Mouse (Mus musculus) macrophage (primary cell): Measurements from ENCODE around the gene 9530077C05Rik. TPM values are rescaled to one million over a fixed set of nuclear protein-coding genes. Genes with fewer than 3 reads are reported as not detected.

Experiments
- H3K27ac ChIP-seq: fragments of 350-480 bp; formaldehyde crosslinking; 2 replicates; pipeline ENCODE4 v1.9.0; 2021
- H3K36me3 ChIP-seq: fragments of 350-480 bp; formaldehyde crosslinking; 2 replicates; pipeline ENCODE4 v1.9.0; 2021; ENCODE audit errors: inconsistent target
- H3K4me3 ChIP-seq: fragments of 350-480 bp; formaldehyde crosslinking; 2 replicates; pipeline ENCODE4 v1.9.0; 2021; ENCODE audit errors: inconsistent target
- H3K79me2 ChIP-seq: fragments of 350-480 bp; formaldehyde crosslinking; 2 replicates; pipeline ENCODE4 v1.9.0; 2021; ENCODE audit errors: inconsistent target
- WGBS: methylation state at CpG from one replicate; pipeline ENCODE4 v1.1.7; 2026; ENCODE audit warnings: inconsistent platforms; ENCODE audit not compliant: missing documents; 5-methylcytosine and 5-hydroxymethylcytosine counted together
- polyA plus RNA-seq: library from polyadenylated mRNA; stranded (reverse); fragments of 250-400 nt; gene quantifications from 3 replicates; pipeline ENCODE4 v1.2.4, GENCODE M21; 2018; ENCODE audit warnings: inconsistent platforms
- total RNA-seq, 78 experiments: library from RNA; depleted of rRNA; stranded (reverse); fragments of 250-400 nt; gene quantifications; 1 replicate in 9 of 78; 2 replicates in 24 of 78; 3 replicates in 43 of 78; 4 replicates in 2 of 78; pipeline ENCODE4 v1.2.4; 2018; ENCODE audit warnings: inconsistent platforms in 56 of 78

Gene 9530077C05Rik
- under 1 TPM in 2 of 26 experiments, not detected in 24; 0.16 to 0.45 TPM for total RNA-seq (2018; cell fraction: chromatin; rRNA removed)
- not detected for total RNA-seq (2018; cell fraction: cytosol; rRNA removed)
- under 1 TPM in 2 of 26 experiments, not detected in 24; 0.20 to 0.30 TPM for total RNA-seq (2018; cell fraction: nucleus; rRNA removed)
- polyA plus RNA-seq = 0.04 TPM in 1 of 3 replicates, not detected in the others

DNA sequence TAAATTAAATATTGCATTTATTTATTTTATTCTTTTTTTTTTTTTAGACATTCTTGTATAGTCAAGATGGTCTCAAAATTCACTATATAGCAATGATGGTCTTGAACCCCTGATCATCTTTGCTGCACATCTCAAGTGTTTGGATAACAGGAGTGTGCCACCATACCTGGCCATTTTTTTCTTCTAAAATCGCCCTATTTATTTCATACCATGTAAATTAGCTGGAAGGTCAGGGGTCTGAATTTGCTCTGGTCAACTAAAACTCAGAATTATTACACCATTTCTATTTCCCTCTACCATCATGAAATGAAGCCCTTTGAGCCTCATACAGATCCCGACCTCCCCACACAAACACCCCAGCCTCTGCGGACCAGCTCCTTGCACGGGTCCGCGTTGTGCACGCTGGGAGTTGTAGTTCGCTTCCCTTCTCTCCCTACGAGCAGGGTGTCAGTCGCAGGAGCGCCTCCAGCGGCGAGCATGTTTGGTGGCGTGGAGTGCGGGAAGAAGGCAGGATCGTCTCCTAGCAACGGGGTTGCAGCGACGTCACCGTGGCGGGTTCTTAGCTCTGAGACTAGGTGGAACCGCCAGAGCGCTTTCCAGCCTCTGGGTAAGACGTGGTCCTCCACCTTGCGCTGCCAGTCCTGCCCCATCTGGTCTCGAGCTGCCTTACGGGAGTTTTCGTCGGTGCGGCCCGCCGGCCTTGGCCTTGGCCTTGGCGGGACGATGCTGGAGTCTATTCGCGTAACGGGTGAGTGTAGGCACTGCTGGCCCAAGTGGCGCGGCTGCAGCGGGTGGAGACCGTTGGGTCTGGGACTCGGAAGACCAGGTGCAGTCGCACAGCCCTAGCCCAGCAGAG, at the start of gene 9530077C05Rik:
Gene 9530077C05Rik, plus strand, starts transcription at position 512 of the 856 bp plus-strand sequence.
- whole genome bisulfite sequencing = 2% methylated on average over 43 of the region's 43 CpGs
- H3K27ac ChIP-seq = no peak within 1 kb of the TSS
- no peaks in the 10 kb centered on the region for H3K79me2 ChIP-seq
- H3K36me3 ChIP-seq = no peaks in the 10 kb centered on the region
- H3K4me3 ChIP-seq = peak within 1 kb of the TSS; percentile 24

DNA sequence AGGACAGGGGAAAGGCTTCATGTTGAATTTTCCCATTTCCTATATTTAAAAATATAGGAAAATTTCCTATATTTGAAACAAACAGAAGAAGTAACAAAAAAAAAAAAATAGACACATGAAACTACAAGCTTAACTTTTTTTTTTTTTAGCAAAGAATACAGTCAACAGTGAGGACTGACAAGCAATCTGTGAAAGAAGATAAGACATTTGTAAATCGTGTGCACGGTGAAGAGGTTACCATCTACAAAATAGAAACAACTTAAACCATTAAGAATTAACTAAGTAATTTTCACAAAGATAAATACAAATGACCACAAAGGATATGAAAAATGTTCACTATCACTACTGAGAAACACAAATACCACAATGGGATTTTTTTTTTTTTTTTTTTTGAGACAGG, 45.1 kb upstream of the 9530077C05Rik start:
- no peak overlapping the region for H3K27ac ChIP-seq
- WGBS = 96% methylated on average over 2 of the region's 2 CpGs
- H3K36me3 ChIP-seq = no peaks in the 10 kb centered on the region

DNA sequence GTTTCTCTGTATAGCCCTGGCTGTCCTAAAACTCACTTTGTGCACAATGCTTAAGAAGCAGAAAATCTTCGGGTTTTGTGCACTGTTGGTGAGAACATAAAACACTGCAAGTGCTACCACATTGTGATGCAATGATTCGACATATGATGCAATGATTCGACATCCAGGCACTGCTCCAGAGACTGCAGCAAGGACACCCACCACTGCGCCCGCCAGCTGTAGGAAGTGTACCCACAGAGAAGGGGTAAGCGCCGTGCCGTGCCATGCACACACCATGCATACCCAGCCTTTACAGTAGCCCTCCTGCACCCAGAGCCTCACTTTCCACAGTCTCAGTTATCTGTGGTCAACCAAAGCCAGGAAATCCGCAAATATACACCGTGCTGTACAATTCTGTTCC, 44.7 kb upstream of the 9530077C05Rik start:
- H3K27ac ChIP-seq = peak overlapping the region; percentile 41

More for the DNA sequence above, 45.1 kb upstream of the 9530077C05Rik start:
- Histone ChIP-seq H3K79me2 (no peaks in the 10 kb centered on the region), H3K4me3 (no peak overlapping the region)

DNA sequence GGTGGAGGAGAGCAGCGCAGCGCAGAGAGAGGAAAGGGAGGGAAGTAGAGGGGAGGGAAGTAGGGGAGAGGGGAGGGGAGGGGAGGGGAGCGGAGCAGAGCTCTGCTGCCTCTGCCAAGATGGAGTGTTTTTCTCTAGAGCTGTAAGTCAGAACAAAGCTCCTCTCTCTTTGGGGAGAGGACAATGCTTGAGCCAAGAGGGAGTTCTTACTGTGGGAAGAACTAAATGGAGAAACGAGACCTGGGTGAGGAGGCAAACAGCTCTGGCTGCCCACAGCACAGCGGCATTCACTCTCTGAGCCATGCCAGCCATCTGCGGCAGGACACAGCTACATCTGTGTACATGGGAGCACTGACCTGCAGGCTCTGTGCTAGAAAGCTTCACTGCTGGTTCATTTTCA, 43.3 kb upstream of the 9530077C05Rik start:
- peak overlapping the region; percentile 41 for H3K27ac ChIP-seq
- no peak overlapping the region for H3K4me3 ChIP-seq
- H3K36me3 ChIP-seq = no peaks in the 10 kb centered on the region
- 69% methylated on average over 5 of the region's 6 CpGs for WGBS
- H3K79me2 ChIP-seq = no peaks in the 10 kb centered on the region

More for the DNA sequence above, 44.7 kb upstream of the 9530077C05Rik start:
- WGBS = 33% methylated on average over 8 of the region's 10 CpGs
- no peaks in the 10 kb centered on the region for H3K79me2 ChIP-seq
- no peaks in the 10 kb centered on the region for H3K36me3 ChIP-seq
- H3K4me3 ChIP-seq = no peak overlapping the region

DNA sequence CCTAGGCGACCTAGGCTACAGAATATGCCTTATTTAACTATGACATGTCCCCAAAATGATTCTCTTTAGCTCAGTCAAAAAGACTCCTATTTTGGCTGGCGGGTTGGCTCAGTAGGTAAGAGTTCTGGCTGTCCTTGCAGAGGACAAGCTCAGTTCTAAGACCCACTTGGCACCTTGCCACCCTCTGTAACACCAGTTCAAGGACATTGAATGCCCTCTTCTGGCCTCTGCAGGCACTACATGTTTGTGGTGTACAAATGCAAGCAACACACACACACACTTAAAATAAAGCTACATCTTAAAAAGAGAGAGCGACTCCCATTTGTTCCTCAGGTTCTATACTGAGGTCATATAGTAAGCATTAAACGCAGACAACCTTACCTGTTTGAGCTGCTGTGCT, 38.6 kb upstream of the 9530077C05Rik start:
- Histone ChIP-seq H3K79me2 (peaks cover 5% of the 10 kb centered on the region; the same call in 1 of the 2 replicates), H3K4me3 (no peak overlapping the region), H3K36me3 (no peaks in the 10 kb centered on the region), H3K27ac (no peak overlapping the region)
- WGBS = 94% methylated on average over 4 of the region's 4 CpGs

DNA sequence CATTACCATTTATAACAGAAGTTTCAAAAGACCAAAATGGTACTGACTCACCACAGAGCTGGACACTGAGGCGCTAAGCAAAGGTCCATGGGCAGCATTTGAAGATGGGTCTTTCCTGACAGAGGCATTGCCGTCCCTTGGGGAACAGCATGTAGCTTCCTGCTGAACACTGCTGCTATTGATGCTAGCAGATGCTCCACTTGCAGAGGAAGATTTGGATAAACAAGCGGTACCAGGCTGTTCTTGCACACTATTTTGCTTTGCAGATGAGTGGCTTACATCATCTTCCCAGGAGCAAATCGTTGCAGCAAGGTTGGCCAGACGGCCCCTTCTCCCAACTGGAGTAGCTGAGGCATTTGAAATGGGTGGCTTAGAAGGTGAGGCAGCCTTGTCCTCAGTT, 35.2 kb upstream of the 9530077C05Rik start:
- Histone ChIP-seq H3K27ac (no peak overlapping the region), H3K79me2 (peaks cover 26% of the 10 kb centered on the region), H3K36me3 (no peaks in the 10 kb centered on the region), H3K4me3 (no peak overlapping the region)
- 96% methylated on average over 5 of the region's 5 CpGs for WGBS

DNA sequence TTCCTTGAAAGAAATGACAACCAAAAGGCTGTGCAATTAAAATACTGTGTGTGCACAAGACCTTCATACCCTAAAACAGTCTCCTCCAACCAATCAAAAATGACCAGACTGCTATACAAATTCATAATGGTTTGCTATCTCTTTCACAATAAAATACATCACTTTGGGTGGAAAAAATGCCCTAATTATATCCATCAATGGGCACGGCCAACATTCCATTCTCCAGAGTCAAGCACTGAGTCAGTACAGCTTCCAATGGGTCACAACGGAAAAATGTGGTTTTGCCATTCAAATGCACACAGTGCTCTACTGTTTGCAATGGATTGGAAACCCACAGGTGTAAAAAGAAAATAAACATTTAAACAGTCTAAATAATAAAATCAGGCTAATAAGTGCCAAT, 25.4 kb upstream of the 9530077C05Rik start:
- WGBS = 81% methylated on average over 2 of the region's 2 CpGs
- H3K4me3 ChIP-seq = no peak overlapping the region
- no peaks in the 10 kb centered on the region for H3K36me3 ChIP-seq
- H3K27ac ChIP-seq = no peak overlapping the region
- H3K79me2 ChIP-seq = peaks cover 77% of the 10 kb centered on the region

DNA sequence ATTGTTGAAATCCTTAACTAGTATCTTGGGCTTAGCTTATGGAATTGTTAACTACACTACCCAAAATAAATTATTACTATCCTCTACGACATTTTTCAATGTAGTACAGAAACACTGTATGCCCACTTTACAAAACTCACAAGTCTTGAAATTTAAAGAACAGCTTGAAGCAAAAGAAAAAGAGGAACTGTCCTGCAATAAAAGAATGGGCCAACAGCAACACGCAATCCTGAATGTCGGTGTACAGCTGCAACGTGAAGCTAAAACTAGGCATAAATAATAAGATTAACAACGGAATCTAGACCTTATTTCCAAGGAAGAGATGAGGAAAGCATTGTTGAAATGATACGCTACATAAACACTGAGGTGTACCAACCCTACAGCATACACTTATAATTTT, 23.4 kb upstream of the 9530077C05Rik start:
- WGBS = under 1% methylated on average over 6 of the region's 6 CpGs
- peak overlapping the region; percentile 63 for H3K27ac ChIP-seq

DNA sequence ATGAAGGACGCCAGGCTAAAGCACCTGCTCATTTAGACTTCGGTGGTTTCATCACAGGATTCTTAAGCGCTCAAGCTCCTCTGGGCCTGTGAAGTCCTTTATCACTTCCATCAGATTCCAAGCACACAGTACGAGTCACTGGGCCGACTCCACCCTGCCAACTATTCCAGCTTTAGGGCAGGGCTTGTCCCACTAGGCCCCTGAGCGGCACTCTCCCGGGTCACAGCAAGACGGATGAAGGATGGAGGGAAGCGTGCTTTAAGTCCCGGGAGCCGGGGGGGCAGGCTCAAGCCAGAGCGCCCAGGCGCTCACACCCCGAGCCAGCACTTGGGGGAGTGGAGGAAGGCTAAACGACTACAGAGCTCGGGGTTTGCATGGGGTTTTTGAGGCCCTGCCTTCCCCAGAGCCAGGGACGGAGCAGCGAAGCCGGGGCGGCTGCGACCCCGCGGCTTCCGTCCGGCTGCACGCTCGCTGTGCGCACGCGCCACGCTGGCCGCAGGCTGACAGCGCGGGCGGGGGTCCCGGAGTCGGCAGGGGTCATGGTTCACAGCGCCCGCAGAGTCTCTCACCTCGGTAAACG, 22.8 kb upstream of the 9530077C05Rik start:
- WGBS = 0% methylated on average over 40 of the region's 41 CpGs
- Histone ChIP-seq H3K36me3 (no peaks in the 10 kb centered on the region), H3K27ac (peak overlapping the region; percentile 63), H3K79me2 (peaks cover 51% of the 10 kb centered on the region), H3K4me3 (peak overlapping the region; percentile 72)

More for the DNA sequence above, 23.4 kb upstream of the 9530077C05Rik start:
- Histone ChIP-seq H3K79me2 (peaks cover 57% of the 10 kb centered on the region), H3K36me3 (no peaks in the 10 kb centered on the region), H3K4me3 (peak overlapping the region; percentile 72)

DNA sequence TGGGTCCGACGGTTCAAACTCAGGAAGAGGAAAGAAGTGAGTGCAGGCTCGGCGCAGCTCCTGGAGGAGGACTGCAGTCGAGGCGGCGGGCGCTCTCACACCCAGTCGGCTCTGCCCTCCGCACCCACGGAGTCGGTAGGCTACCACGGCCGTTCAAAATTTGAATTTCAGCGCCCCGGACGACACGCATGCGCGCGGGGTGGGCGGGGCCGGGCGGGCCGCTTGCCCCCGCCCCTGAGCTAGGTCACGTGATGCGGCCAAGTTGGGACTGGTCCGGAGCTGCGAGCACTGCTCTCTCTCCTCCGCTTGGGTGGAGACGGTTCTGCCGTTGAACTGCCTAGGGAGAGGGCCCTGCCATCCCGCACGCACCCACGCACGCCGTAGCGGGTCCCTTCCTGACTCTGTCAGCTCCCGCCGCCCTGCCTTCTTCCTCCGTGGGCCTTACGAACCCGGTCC, 22.3 kb upstream of the 9530077C05Rik start, which contains the start of gene Anln:
Gene Anln, minus strand, starts transcription at position 168 of the 456 bp plus-strand sequence.
- peak within 1 kb of the TSS; percentile 82 for H3K27ac ChIP-seq
- H3K4me3 ChIP-seq = peak within 1 kb of the TSS; percentile 72
- 3% methylated on average over 44 of the region's 44 CpGs for WGBS
- no peaks in the 10 kb centered on the region for H3K36me3 ChIP-seq
- H3K79me2 ChIP-seq = peaks cover 46% of the 10 kb centered on the region

DNA sequence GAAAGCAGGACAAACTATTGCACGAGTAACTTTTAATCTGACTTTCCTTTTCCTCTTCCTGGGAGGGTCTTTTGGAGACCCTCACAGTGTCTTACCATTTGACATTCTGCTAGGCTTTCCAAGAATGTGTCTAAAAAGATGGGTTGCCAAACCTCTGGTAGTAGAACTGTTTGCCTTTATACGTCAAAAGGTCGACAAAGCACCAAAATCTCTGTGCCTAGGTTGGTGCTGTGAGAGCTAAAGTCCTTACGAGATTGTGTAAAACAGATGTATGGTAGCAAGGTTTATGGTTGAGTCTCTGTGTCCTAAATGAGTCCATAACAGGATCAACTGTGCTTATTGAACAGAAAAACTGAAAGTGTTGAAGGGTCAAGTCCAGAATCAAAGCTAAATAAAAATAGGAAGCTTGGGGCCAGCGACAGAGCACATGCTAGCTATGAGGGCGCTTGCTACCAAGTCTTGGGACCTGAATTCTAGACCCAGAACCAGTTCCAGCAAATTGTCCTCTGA, 21.5 kb upstream of the 9530077C05Rik start:
- peak overlapping the region; percentile 82 for H3K27ac ChIP-seq
- peak overlapping the region; percentile 72 for H3K4me3 ChIP-seq
- WGBS = 55% methylated on average over 6 of the region's 6 CpGs
- H3K36me3 ChIP-seq = no peaks in the 10 kb centered on the region
- H3K79me2 ChIP-seq = peaks cover 38% of the 10 kb centered on the region

DNA sequence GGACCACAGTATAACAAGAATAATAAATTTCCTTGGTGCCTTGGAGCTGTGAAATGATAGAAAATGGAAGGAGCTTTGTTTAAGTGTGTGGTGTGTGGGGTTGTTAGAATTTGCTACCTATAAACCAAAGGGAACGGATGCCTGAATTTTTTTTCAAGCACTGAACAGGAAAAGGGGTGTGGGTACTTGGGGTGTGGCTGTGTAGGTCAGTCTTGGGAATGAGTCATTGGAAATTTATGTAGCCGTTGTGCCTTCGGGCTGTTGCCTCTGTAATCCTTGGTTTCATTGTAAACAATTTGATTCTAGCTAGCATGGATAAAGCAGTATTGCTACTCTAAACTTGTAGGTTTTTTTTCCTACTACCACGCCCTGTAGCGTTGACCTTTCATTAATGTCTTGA, 20.9 kb upstream of the 9530077C05Rik start:
- Histone ChIP-seq H3K36me3 (no peaks in the 10 kb centered on the region), H3K4me3 (no peak overlapping the region), H3K79me2 (peaks cover 32% of the 10 kb centered on the region), H3K27ac (peak overlapping the region; percentile 82)
- WGBS = 74% methylated on average over 5 of the region's 5 CpGs

DNA sequence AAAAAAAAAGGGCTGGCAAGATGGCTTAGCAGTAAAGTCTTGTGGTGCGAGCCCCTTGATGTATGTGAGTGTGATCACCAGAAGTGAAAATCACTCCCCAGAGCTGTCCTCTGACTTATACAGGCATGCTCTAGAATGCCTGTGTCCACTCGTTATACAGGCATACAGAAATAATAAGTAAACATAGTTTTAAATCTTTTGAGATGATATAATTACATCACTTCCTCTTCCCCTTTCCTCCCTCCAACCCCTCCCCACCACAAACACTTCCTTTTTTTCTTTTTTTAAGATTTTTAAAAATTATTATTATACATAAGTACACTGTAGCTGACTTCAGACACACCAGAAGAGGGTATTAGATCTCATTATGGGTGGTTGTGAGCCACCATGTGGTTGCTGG, 16.6 kb upstream of the 9530077C05Rik start:
- WGBS = 45% methylated on average over 2 of the region's 2 CpGs
- Histone ChIP-seq H3K27ac (peak overlapping the region; percentile 37; the same call in 1 of the 2 replicates), H3K79me2 (no peaks in the 10 kb centered on the region), H3K4me3 (no peak overlapping the region), H3K36me3 (no peaks in the 10 kb centered on the region)

DNA sequence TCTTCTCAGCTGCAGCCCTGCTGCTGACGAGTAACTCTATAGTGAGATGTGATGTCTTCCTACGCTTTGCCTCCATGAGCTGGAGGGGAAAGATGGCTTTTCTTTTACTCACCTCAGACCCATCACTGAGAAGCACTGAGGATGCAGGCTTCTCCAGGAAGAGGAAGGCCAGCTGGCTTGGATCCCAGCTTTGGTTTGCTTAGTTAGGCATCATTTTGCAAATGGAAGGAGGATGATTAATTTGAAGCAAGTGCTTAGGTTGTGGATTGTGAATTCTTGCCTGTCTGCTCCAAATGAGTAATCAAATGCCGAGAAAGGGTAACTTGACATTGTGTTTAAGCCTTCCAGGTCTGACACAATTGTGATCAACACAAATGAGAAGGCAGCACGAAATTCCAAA, 12.3 kb upstream of the 9530077C05Rik start:
- no peaks in the 10 kb centered on the region for H3K79me2 ChIP-seq
- WGBS = 98% methylated on average over 4 of the region's 4 CpGs
- no peak overlapping the region for H3K27ac ChIP-seq
- no peak overlapping the region for H3K4me3 ChIP-seq
- H3K36me3 ChIP-seq = no peaks in the 10 kb centered on the region
